Mouse (Mus musculus) midbrain, embryonic 14.5 days (tissue): Measurements from ENCODE around the gene Prss57. TPM values are rescaled to one million over a fixed set of nuclear protein-coding genes. Genes with fewer than 3 reads are reported as not detected.

Experiments used
- ATAC-seq: fragments of 200-750 bp; cut with Nextera tagmentation; 2 replicates; pipeline ENCODE4 v1.8.0; 2017; ENCODE audit warnings: moderate number of reproducible peaks, moderate library complexity; ENCODE audit not compliant: low FRiP score, low TSS enrichment
- DNase-seq: peaks from one replicate; pipeline ENCODE4 v3.0.0-alpha.2; 2015
- H3K27ac ChIP-seq: fragments of 300-500 bp; sonication (generic); replicated peaks from 2 replicates; pipeline ENCODE4 v1.5.1; 2014; ENCODE audit warnings: mild to moderate bottlenecking, low read depth, low read length, moderate library complexity
- H3K27me3 ChIP-seq: fragments of 300-500 bp; sonication (generic); 2 replicates; pipeline ENCODE4 v1.6.1; 2014; ENCODE audit warnings: low read length, control low read depth, mixed read lengths; ENCODE audit not compliant: control insufficient read depth, insufficient read depth
- H3K36me3 ChIP-seq: fragments of 300-500 bp; sonication (generic); 2 replicates; pipeline ENCODE4 v1.6.1; 2014; ENCODE audit warnings: low read length, control low read depth; ENCODE audit not compliant: control insufficient read depth, insufficient read depth
- H3K4me1 ChIP-seq: fragments of 300-500 bp; sonication (generic); 2 replicates; pipeline ENCODE4 v1.6.1; 2014; ENCODE audit warnings: mild to moderate bottlenecking, antibody characterized with exemption, low read length, control low read depth; ENCODE audit not compliant: control insufficient read depth, insufficient read depth
- H3K4me2 ChIP-seq: fragments of 300-500 bp; sonication (generic); 2 replicates; pipeline ENCODE4 v1.6.1; 2014; ENCODE audit warnings: mild to moderate bottlenecking, low read length, moderate library complexity
- H3K4me3 ChIP-seq: fragments of 300-500 bp; sonication (generic); replicated peaks from 2 replicates; pipeline ENCODE4 v1.5.1; 2014; ENCODE audit warnings: low read depth, low read length
- H3K9ac ChIP-seq: fragments of 300-500 bp; sonication (generic); replicated peaks from 2 replicates; pipeline ENCODE4 v1.6.1; 2014; ENCODE audit warnings: mild to moderate bottlenecking, low read length, moderate library complexity
- H3K9me3 ChIP-seq: fragments of 300-500 bp; sonication (generic); 2 replicates; pipeline ENCODE4 v1.6.1; 2016; ENCODE audit warnings: low read length, control low read depth, mixed read lengths; ENCODE audit not compliant: control insufficient read depth
- WGBS: fragments of 180-500 bp; shearing (Covaris S2); extraction: QIAGEN DNeasy Blood & Tissue Kit; methylation state at CpG from one replicate; pipeline ENCODE4 v1.1.7; 2014; 5-methylcytosine and 5-hydroxymethylcytosine counted together
- polyA plus RNA-seq: library from polyadenylated mRNA; unstranded; fragments of >200 nt; fragmentation: Nextera tagmentation; extraction: Ambion mirVana; gene quantifications from 2 replicates; pipeline ENCODE4 v1.2.1, GENCODE M21; 2014

Prss57 gene
- polyA plus RNA-seq, 1 experiment from 2014 or later, result 0.30 TPM

DNA sequence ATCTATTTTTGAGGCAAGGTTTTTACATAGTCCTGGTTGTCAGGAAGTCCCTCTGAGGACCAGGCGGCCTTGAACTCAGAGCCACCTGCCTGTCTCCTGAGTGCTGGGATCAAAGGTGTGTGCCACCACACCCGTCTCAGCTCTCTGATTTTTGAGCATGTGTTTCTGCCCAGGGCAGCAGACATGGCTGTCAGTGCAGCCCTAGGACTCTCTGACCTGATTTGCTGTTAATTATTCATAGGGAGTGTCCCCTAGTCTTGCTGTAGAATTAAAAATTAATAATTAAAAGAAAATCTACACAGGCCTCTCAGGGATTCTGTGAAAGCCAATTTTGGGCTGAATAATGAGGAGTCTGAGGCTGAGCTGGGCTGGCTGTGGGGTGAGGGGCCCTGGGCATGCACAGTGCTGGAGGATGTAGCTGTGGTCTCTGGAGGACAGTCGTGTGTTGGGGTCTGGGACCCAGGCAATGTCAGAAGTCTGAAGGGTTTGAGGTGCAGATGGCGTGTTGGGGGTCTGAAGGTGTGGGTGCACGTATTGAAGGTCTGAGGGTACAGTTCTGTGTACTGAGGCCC, 23.6 kb upstream of the Prss57 start:
- ATAC-seq, result no peak
- peak overlapping the region; percentile 60; the same call in 1 of the 2 replicates for H3K27ac ChIP-seq
- H3K4me3 ChIP-seq, result no peak overlapping the region
- H3K27me3 ChIP-seq, result no peaks in the 10 kb centered on the region
- 72% methylated on average over 5 of the region's 5 CpGs for WGBS
- H3K4me2 ChIP-seq, result no peak overlapping the region
- no peaks in the 10 kb centered on the region for H3K9me3 ChIP-seq
- H3K4me1 ChIP-seq, result no peaks in the 10 kb centered on the region
- no peak overlapping the region for H3K9ac ChIP-seq
- no peak for DNase-seq
- peaks cover 78% of the 10 kb centered on the region for H3K36me3 ChIP-seq

DNA sequence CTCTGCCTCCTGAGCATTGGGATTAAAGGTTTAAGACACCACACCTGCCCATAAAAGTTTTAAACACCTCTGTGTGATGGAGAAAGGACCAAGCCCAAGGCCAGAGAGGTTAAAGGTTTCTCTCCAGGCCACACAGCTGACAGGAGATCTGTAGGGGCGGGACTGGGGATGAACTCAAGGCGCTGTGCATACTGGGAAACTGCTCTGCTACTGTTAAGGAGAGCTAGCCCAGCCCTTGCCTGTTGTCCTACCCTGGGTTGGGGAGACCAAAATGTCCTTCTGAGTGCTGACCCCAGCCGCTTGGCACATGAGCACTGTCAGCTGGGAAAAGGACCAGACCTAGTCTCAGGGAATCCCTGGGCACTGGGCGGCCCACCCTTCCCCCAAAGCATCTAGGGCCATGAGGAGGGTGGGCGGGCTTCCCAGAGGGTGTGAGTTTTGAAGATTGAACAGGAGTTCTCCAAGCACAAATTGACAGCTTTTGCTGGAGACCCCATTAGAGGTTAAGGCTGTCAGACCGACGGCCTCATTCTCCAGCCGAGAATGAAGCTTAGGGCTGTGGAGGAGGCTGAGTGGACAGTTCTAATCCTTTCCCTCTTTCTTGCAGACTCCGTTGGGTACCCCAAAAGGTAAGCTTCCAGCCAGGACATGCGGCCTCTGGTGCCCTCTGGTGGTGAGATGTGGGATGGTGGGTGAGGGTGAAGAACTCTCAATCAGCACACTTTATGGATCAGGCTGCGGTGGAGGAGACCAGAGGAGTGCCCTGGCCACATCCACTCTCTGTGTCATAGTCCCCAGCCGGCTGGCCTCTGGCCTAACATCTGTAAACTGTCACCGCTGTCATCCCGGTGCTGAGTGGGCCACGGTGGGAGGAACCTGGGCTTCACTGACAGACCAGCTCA, 21.2 kb upstream of the Prss57 start:
- no peaks in the 10 kb centered on the region for H3K4me1 ChIP-seq
- ATAC-seq (peak; percentile 49; the same call in 1 of the 2 replicates), DNase-seq (peak; percentile 90)
- no peak overlapping the region for H3K4me3 ChIP-seq
- 0 out of 2 replicates have a peak overlapping the region, but pooled peaks have one; percentile 22 for H3K27ac ChIP-seq
- no peak overlapping the region for H3K9ac ChIP-seq
- H3K27me3 ChIP-seq, result no peaks in the 10 kb centered on the region
- H3K4me2 ChIP-seq, result no peak overlapping the region
- 29% methylated on average over 15 of the region's 15 CpGs for WGBS
- no peaks in the 10 kb centered on the region for H3K9me3 ChIP-seq
- H3K36me3 ChIP-seq, result peaks cover 82% of the 10 kb centered on the region

DNA sequence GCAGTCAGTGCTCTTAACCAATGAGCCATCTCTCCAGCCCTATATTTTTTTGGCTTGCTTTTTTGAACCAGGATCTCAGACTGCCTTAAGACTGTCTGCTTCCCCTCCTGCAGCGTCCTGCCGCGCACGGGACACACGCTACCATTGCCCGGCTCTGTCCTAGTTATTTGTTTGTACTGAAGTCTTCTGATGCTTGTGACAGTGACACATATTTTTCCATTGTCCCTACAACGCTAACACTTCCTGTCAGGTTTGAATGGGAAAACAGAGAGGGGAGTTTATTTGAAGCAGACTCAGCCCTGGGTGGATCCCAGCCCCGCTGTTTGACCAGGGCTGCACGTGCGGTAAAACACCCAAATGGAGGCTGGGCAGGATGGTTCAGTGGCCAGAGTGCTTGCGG, 18.0 kb upstream of the Prss57 start:
- ATAC-seq (no peak), DNase-seq (no peak)
- Histone ChIP-seq H3K4me3 (no peak overlapping the region), H3K27ac (no peak overlapping the region), H3K9me3 (no peaks in the 10 kb centered on the region), H3K4me1 (peaks cover 18% of the 10 kb centered on the region), H3K4me2 (no peak overlapping the region), H3K27me3 (no peaks in the 10 kb centered on the region), H3K36me3 (peaks cover 56% of the 10 kb centered on the region), H3K9ac (no peak overlapping the region)
- WGBS, result 92% methylated on average over 11 of the region's 11 CpGs

DNA sequence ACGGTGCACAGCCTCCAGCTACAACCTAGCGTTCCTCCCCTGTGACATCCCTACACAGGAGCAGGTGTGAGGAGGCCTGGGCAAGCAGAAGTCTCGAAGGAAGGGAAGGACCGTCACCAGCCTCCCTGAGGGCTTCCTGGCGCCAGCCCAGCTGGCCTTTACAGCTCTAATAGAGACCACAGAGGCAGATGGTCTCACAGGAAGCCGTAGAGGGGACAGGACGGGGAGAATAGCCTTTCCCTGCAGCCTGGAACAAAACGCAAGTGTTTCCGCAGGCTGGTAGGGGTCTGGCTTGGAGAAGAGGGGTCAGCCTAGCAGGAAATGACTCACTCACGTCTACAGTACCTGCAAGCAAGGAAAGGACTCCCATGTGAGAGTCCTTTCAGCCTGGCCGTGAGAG, 17.1 kb upstream of the Prss57 start:
- no peak for DNase-seq
- peaks cover 27% of the 10 kb centered on the region for H3K4me1 ChIP-seq
- peaks cover 54% of the 10 kb centered on the region for H3K36me3 ChIP-seq
- H3K4me3 ChIP-seq, result no peak overlapping the region
- peak overlapping the region; percentile 46 for H3K27ac ChIP-seq
- H3K27me3 ChIP-seq, result no peaks in the 10 kb centered on the region
- 45% methylated on average over 11 of the region's 11 CpGs for WGBS
- H3K4me2 ChIP-seq, result no peak overlapping the region
- no peaks in the 10 kb centered on the region for H3K9me3 ChIP-seq
- H3K9ac ChIP-seq, result no peak overlapping the region
- no peak for ATAC-seq

DNA sequence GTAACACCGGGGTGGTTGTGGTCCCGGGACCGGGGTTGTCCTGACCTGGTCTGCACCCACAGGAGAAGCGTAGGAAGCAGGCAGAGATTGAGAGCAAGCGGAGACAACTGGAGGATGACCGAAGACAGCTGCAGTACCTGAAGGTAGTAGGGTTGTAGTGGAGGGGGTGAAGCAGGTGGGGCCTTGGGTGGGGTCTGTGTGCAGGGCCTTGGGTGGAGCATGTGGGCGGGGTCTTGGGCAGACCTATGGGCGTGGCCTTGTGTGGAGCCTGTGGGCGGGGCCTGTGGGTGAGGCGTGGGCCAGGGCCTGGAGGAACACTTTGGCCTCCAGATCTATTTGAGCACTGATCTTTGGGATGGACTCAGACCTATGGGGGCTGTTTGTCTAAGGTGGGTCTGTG, 16.2 kb upstream of the Prss57 start:
- Histone ChIP-seq H3K9ac (no peak overlapping the region), H3K4me1 (peaks cover 36% of the 10 kb centered on the region), H3K27me3 (no peaks in the 10 kb centered on the region), H3K27ac (peak overlapping the region; percentile 26; the same call in 1 of the 2 replicates), H3K4me3 (no peak overlapping the region), H3K4me2 (no peak overlapping the region), H3K9me3 (no peaks in the 10 kb centered on the region), H3K36me3 (peaks cover 47% of the 10 kb centered on the region)
- DNase-seq (no peak), ATAC-seq (no peak)
- 84% methylated on average over 10 of the region's 10 CpGs for WGBS

DNA sequence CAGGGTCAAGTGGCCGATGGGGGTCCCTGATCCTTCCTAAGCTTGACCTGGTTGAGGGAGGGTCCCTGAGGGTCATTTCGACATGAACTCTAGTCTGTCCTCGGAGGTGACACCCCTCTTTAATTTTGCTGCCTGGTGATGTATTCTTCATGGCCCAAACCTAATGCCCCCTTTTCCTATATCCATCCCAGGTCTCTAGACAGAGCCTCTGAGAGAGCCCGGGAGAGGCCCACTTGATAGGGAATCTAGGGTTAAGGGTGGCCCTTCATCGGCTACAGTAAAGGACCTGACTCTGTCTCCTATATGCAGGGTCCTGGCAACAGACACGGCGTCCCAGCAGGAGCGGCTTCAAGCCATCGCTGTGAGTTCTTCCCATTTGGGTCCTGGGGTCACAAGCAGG, 15.6 kb upstream of the Prss57 start:
- ATAC-seq, result no peak

DNA sequence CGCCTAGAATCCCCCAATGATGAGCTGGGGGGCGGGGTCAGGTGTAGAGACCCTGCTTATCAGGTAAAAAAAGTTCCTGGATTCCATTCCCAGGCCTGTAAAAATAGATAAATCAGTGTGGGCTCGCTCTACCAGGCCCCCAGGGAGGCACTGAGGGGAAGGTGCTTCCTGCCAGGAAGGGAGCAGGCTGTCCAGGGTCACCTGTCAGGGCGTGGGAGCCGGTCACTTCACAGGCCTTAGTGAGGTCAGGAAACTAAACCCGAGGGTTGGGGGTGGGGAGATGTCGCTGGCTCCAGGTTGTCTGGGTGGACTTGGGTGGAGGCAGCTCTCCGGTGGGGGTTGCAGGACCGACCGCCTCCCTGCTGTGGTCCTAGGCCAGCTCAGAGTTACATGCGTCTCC, 14.9 kb upstream of the Prss57 start:
- Histone ChIP-seq H3K9me3 (no peaks in the 10 kb centered on the region), H3K9ac (no peak overlapping the region), H3K27me3 (no peaks in the 10 kb centered on the region), H3K36me3 (peaks cover 34% of the 10 kb centered on the region), H3K27ac (no peak overlapping the region; the same call in 1 of the 2 replicates), H3K4me2 (no peak overlapping the region), H3K4me1 (peaks cover 42% of the 10 kb centered on the region), H3K4me3 (no peak overlapping the region)
- ATAC-seq (no peak), DNase-seq (no peak)
- WGBS, result 79% methylated on average over 11 of the region's 11 CpGs

More for the DNA sequence above, 15.6 kb upstream of the Prss57 start:
- DNase-seq, result no peak
- Histone ChIP-seq H3K9ac (no peak overlapping the region), H3K4me3 (no peak overlapping the region), H3K36me3 (peaks cover 41% of the 10 kb centered on the region), H3K4me2 (no peak overlapping the region), H3K27me3 (no peaks in the 10 kb centered on the region), H3K9me3 (no peaks in the 10 kb centered on the region), H3K27ac (peak overlapping the region; percentile 26; the same call in 1 of the 2 replicates), H3K4me1 (peaks cover 42% of the 10 kb centered on the region)
- 91% methylated on average over 9 of the region's 9 CpGs for WGBS

DNA sequence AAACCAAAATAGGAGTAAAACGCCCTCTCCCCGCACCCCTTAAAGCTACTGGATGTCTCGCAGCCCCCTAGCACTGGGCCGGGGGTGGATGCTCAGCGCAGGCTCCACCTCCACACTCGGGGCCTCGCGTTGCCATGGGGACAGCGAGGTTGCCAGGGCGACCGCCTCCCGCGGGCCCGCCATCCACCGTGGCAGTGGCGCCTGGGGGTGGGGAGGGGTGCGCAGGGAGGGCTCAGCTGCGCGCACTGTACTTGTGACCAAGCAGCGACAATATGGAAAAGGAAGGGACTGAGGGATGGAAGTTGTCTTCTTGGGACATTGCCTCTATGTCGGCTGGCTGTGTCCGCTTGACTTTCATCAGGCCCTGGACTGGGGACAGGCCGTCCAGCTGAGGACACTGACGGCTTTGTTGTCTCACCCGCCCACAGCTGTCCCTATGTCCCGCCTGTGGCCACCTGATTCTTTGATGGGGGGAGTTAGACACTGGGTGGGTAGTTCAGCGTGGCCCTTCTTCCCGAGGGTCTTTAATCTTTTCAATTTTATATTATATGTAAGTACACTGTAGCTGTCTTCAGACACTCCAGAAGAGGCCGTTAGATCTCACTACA, 13.1 kb upstream of the Prss57 start:
- Histone ChIP-seq H3K27ac (peak overlapping the region; percentile 95), H3K9ac (no peak overlapping the region; the same call in 1 of the 2 replicates), H3K27me3 (no peaks in the 10 kb centered on the region), H3K9me3 (no peaks in the 10 kb centered on the region), H3K4me3 (peak overlapping the region; percentile 18), H3K4me1 (peaks cover 42% of the 10 kb centered on the region), H3K4me2 (peak overlapping the region; percentile 64), H3K36me3 (peaks cover 17% of the 10 kb centered on the region)
- ATAC-seq, result peak; percentile 92
- peak; percentile 96 for DNase-seq
- 1% methylated on average over 29 of the region's 29 CpGs for WGBS
